Mouse (Mus musculus) limb, embryonic 10.5 days (tissue): ENCODE data around the gene Gm10073. TPM values are rescaled to one million over a fixed set of nuclear protein-coding genes. Genes with fewer than 3 reads are reported as not detected.
"Not testable (repeated sequence)": the region's sequence is repeated elsewhere in the genome, so short reads cannot be mapped to it uniquely, and the experiment has no call there.

ENCODE experiments used
- DNase-seq: peaks from one replicate; pipeline ENCODE4 v3.0.0-alpha.2; 2017; ENCODE audit warnings: low spot score
- H3K27ac ChIP-seq: fragments of 300-500 bp; sonication (generic); 2 replicates; pipeline ENCODE4 v1.5.1; 2016; ENCODE audit warnings: mild to moderate bottlenecking
- H3K27me3 ChIP-seq: fragments of 300-500 bp; sonication (generic); 2 replicates; pipeline ENCODE4 v1.6.1; 2016; ENCODE audit warnings: low read depth, mild to moderate bottlenecking; ENCODE audit not compliant: poor library complexity, severe bottlenecking
- H3K36me3 ChIP-seq: fragments of 300-500 bp; sonication (generic); 2 replicates; pipeline ENCODE4 v1.6.1; 2016; ENCODE audit warnings: mild to moderate bottlenecking, moderate library complexity
- H3K4me1 ChIP-seq: fragments of 300-500 bp; sonication (generic); 2 replicates; pipeline ENCODE4 v1.6.1; 2016
- H3K4me3 ChIP-seq: fragments of 300-500 bp; sonication (generic); 2 replicates; pipeline ENCODE4 v1.5.1; 2016; ENCODE audit warnings: mild to moderate bottlenecking, moderate library complexity
- H3K9me3 ChIP-seq: fragments of 300-500 bp; sonication (generic); replicated peaks from 2 replicates; pipeline ENCODE4 v1.6.1; 2016; ENCODE audit warnings: mild to moderate bottlenecking
- WGBS: fragments of 180-500 bp; shearing (Covaris S2); methylation state at CpG from one replicate; pipeline ENCODE4 v1.1.7; 2016; 5-methylcytosine and 5-hydroxymethylcytosine counted together
- polyA plus RNA-seq: library from polyadenylated mRNA; unstranded; fragments of >200 nt; fragmentation: Nextera tagmentation; extraction: Ambion mirVana; gene quantifications from 2 replicates; pipeline ENCODE4 v1.2.1, GENCODE M21; 2016

The Gm10073 gene
- polyA plus RNA-seq, 1 experiment from 2014 or later = 7.9 TPM

- Histone ChIP-seq H3K4me3 (no peak overlapping the region), H3K36me3 (no peaks in the 10 kb centered on the region), H3K4me1 (0 out of 2 replicates have a peak, but pooled peaks cover under 1% of the 10 kb centered on the region), H3K27ac (no peak overlapping the region), H3K27me3 (peaks cover 49% of the 10 kb centered on the region), H3K9me3 (no peaks in the 10 kb centered on the region)
- no peak for DNase-seq
- WGBS = 78% methylated on average over 7 of the region's 7 CpGs
These were observed 36.0 kb upstream of the Gm10073 start for GRCm38 (mm10) chr8:106609076-106609903.

DNA sequence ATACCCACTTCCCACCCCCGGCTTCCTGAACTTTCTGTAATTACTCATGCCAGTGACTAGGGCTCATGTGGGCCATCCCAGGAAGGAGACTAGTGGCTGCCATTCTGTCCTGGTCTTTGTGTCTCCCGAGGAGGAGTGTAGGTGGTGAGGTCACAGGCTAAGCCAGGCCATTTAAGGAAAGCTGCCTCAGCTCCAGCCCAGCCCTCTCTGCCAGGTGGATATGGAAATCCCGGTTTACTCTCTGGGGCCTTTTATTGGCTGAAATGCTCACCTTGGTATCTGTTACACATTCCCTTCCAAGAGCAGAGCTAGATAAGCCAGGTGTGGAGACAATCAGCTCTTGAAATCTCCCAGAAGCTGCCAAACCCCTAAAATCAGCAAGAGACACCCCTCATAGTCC is 35.2 kb upstream of the Gm10073 start:
- Histone ChIP-seq H3K4me1 (peaks cover 9% of the 10 kb centered on the region), H3K27ac (no peak overlapping the region), H3K36me3 (no peaks in the 10 kb centered on the region), H3K9me3 (no peaks in the 10 kb centered on the region), H3K27me3 (peaks cover 58% of the 10 kb centered on the region), H3K4me3 (no peak overlapping the region)
- WGBS = 53% methylated on average over 3 of the region's 3 CpGs
- no peak for DNase-seq

DNA sequence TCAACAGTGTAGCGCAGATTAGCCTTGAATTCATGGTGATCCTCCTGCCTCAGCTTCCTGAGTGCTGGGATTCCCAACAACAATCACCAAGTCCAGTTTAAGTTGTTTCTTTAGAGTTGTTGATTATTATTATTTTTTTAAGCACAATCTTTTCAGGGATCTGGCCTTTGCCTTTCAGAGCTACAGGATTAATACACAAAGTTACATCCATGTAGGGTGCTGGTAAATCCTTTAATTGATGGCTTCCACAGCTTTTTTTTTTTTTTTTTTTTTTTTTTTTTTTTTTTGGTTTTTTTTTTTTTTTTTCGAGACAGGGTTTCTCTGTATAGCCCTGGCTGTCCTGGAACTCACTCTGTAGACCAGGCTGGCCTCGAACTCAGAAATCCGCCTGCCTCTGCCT is 34.5 kb upstream of the Gm10073 start:
- Histone ChIP-seq H3K4me1 (peaks cover 15% of the 10 kb centered on the region), H3K27me3 (peaks cover 64% of the 10 kb centered on the region)
- H3K36me3 ChIP-seq, H3K4me3 ChIP-seq, DNase-seq, H3K27ac ChIP-seq, H3K9me3 ChIP-seq: not testable (repeated sequence)
- 96% methylated on average over 3 of the region's 4 CpGs for WGBS

- no peak for DNase-seq
- no peak overlapping the region for H3K27ac ChIP-seq
- H3K36me3 ChIP-seq = no peaks in the 10 kb centered on the region
- peaks cover 16% of the 10 kb centered on the region for H3K4me1 ChIP-seq
- no peak overlapping the region for H3K4me3 ChIP-seq
- WGBS = 32% methylated on average over 15 of the region's 15 CpGs
- no peaks in the 10 kb centered on the region for H3K9me3 ChIP-seq
- peaks cover 76% of the 10 kb centered on the region for H3K27me3 ChIP-seq
These were observed 33.4 kb upstream of the Gm10073 start for GRCm38 (mm10) chr8:106606601-106607145.

GRCm38 (mm10) chr8:106606121-106606520 is 32.9 kb upstream of the Gm10073 start:
- no peaks in the 10 kb centered on the region for H3K9me3 ChIP-seq
- H3K27ac ChIP-seq = no peak overlapping the region
- H3K4me1 ChIP-seq = peaks cover 16% of the 10 kb centered on the region
- peaks cover 81% of the 10 kb centered on the region for H3K27me3 ChIP-seq
- H3K36me3 ChIP-seq = no peaks in the 10 kb centered on the region
- 45% methylated on average over 4 of the region's 4 CpGs for WGBS
- no peak for DNase-seq
- H3K4me3 ChIP-seq = no peak overlapping the region

DNA sequence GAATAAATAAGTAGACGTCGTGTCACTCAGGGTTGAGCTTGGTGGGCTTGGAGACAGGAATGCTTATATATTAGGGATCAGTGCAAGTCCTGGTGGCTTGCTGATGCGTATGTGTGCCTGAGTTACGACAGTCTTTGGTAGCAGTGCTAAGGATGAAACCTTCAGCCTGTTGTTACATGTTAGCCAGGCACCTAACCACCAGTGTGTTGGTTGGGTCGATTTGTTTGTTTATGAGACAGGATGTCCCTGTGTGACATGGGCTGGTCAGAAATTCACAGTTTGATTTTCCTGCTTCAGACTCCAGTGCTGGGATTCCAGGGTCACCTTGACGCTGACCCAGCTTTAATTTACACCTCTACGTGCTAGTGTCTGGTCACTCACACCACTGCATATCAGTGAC is 32.4 kb upstream of the Gm10073 start:
- no peak for DNase-seq
- no peak overlapping the region for H3K27ac ChIP-seq
- H3K36me3 ChIP-seq = no peaks in the 10 kb centered on the region
- peaks cover 16% of the 10 kb centered on the region for H3K4me1 ChIP-seq
- H3K9me3 ChIP-seq = no peaks in the 10 kb centered on the region
- peaks cover 83% of the 10 kb centered on the region for H3K27me3 ChIP-seq
- no peak overlapping the region for H3K4me3 ChIP-seq
- 70% methylated on average over 7 of the region's 7 CpGs for WGBS

- DNase-seq = peak; percentile 51
- Histone ChIP-seq H3K9me3 (no peaks in the 10 kb centered on the region), H3K4me1 (peaks cover 16% of the 10 kb centered on the region), H3K36me3 (no peaks in the 10 kb centered on the region), H3K27ac (no peak overlapping the region), H3K4me3 (peak overlapping the region; percentile 55), H3K27me3 (peaks cover 90% of the 10 kb centered on the region)
- WGBS = under 1% methylated on average over 19 of the region's 19 CpGs
These were observed 30.7 kb upstream of the Gm10073 start for GRCm38 (mm10) chr8:106603933-106604332.

DNA sequence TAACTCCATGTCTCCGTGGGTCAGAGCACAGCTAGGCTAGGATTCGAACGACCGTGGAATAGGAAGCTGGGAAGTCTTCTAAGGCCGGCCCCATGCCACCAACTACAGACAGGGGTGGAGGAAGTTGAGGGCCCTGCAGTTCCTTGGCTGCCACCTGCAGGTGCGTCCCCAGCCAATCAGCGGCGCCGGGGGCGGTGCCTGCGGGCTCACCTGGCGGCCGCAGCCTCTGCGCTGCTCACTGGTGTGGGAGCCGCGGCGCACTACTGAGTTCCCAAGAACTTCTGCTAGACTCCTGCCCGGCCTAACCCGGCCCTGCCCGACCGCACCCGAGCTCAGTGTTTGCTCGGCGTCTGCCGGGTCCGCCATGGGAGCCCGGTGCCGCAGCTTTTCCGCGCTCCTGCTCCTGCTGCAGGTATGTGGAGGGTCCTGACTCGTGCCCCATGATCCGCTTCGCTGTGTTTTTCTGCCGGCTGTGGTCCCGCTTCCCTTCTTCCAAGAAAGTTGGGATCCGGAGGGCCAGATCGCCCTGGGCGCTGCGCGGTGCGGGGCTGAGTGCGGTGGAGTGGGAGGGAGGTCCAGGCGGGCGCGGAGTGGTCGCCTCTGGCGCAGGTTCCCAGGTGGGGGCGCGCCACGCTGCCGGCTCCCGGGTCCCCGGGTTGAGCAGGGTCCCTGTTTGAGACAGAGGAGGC is 30.0 kb upstream of the Gm10073 start, which contains the start of gene Cdh1:
Gene Cdh1, plus strand, starts transcription at position 221 of the 689 bp plus-strand sequence.
- Histone ChIP-seq H3K27ac (no peak within 1 kb of the TSS; the same call in 1 of the 2 replicates), H3K9me3 (no peaks in the 10 kb centered on the region), H3K36me3 (no peaks in the 10 kb centered on the region), H3K4me1 (peaks cover 16% of the 10 kb centered on the region), H3K27me3 (peaks cover 83% of the 10 kb centered on the region), H3K4me3 (peak within 1 kb of the TSS; percentile 55)
- peak; percentile 73 for DNase-seq
- WGBS = under 1% methylated on average over 53 of the region's 53 CpGs

GRCm38 (mm10) chr8:106599265-106599979 is 26.2 kb upstream of the Gm10073 start:
- no peak for DNase-seq
- peaks cover 16% of the 10 kb centered on the region for H3K4me1 ChIP-seq

DNA sequence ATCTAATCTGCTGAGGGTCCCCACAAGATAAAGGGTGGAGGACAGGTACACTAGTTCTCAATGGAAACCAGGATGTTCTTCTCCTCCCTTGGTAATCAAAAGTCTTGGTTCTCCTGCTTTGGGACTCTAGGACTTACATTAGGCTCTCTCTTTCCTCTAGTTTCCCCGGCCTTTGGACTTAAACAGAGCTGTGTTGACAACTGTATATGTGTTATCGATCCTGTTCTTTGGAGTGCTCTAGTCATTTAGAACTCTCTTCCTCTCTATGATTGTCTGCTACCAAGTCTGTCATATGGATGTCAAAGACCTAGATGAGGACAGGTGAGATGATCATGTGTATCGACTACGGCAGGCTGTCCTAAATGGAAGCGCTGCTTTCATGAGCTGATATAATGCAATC is 23.8 kb upstream of the Gm10073 start:
- no peaks in the 10 kb centered on the region for H3K36me3 ChIP-seq
- peaks cover 25% of the 10 kb centered on the region for H3K27me3 ChIP-seq
- WGBS = 97% methylated on average over 5 of the region's 5 CpGs
- no peak for DNase-seq
- no peaks in the 10 kb centered on the region for H3K4me1 ChIP-seq
- no peak overlapping the region for H3K4me3 ChIP-seq
- H3K9me3 ChIP-seq = no peaks in the 10 kb centered on the region
- no peak overlapping the region for H3K27ac ChIP-seq

More at GRCm38 (mm10) chr8:106599265-106599979, 26.2 kb upstream of the Gm10073 start:
- Histone ChIP-seq H3K36me3 (no peaks in the 10 kb centered on the region), H3K27ac (no peak overlapping the region), H3K27me3 (peaks cover 49% of the 10 kb centered on the region), H3K9me3 (no peaks in the 10 kb centered on the region), H3K4me3 (no peak overlapping the region)
- WGBS = 31% methylated on average over 7 of the region's 7 CpGs

GRCm38 (mm10) chr8:106595623-106596022 is 22.4 kb upstream of the Gm10073 start:
- H3K4me3 ChIP-seq, H3K9me3 ChIP-seq, DNase-seq, H3K27ac ChIP-seq, H3K36me3 ChIP-seq, H3K4me1 ChIP-seq: not testable (repeated sequence)
- 94% methylated on average over 3 of the region's 3 CpGs for WGBS
- peaks cover 11% of the 10 kb centered on the region; the same call in 1 of the 2 replicates for H3K27me3 ChIP-seq

- no peak overlapping the region for H3K27ac ChIP-seq
- no peaks in the 10 kb centered on the region for H3K9me3 ChIP-seq
- H3K4me1 ChIP-seq = no peaks in the 10 kb centered on the region
- no peaks in the 10 kb centered on the region for H3K36me3 ChIP-seq
- no peak overlapping the region for H3K4me3 ChIP-seq
- no peak for DNase-seq
- 75% methylated on average over 2 of the region's 3 CpGs for WGBS
- no peaks in the 10 kb centered on the region for H3K27me3 ChIP-seq
These were observed 19.2 kb upstream of the Gm10073 start for GRCm38 (mm10) chr8:106592458-106592857.
